Mouse (Mus musculus) left cerebral cortex, adult 18-20 months (tissue): Measurements from ENCODE around the gene 9130019O22Rik. TPM values are rescaled to one million over a fixed set of nuclear protein-coding genes. Genes with fewer than 3 reads are reported as not detected.
"Not testable (repeated sequence)": the region's sequence is repeated elsewhere in the genome, so short reads cannot be mapped to it uniquely, and the experiment has no call there.

Source experiments
- DNase-seq, 2 experiments: peaks; one replicate each; pipeline ENCODE4 v3.0.0; 2021 to 2022; ENCODE audit warnings: low spot score in 2 of 2, mixed read lengths in 1 of 2
- total RNA-seq, 2 experiments: library from RNA; stranded (reverse); gene quantifications; 2 replicates each; pipeline ENCODE4 v1.2.3; 2021

9130019O22Rik gene
- total RNA-seq, 2 experiments from 2014 or later, result 3.9 to 4.8 TPM

- no peak for DNase-seq
These were observed 44.6 kb downstream of the 9130019O22Rik start for GRCm38 (mm10) chr7:127342332-127342731.

DNA sequence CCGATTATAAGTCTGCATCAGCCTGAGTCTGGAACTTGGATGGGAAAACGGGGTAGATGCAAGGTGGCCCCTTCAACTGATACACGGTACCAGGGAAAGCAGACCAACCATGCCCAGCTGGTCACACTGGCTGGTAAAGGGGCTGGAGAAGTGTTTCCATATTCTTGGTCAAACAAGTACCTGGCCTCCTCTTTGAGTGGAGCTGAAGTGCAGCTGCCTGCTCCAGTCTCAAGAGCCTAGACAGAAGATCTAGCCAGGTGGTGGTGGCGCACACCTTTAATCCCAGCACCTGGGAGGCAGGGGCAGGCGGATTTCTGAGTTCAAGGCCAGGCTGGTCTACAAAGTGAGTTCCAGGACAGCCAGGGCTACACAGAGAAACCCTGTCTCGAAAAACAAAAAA, 45.1 kb downstream of the 9130019O22Rik start:
- DNase-seq, result not testable (repeated sequence)

DNA sequence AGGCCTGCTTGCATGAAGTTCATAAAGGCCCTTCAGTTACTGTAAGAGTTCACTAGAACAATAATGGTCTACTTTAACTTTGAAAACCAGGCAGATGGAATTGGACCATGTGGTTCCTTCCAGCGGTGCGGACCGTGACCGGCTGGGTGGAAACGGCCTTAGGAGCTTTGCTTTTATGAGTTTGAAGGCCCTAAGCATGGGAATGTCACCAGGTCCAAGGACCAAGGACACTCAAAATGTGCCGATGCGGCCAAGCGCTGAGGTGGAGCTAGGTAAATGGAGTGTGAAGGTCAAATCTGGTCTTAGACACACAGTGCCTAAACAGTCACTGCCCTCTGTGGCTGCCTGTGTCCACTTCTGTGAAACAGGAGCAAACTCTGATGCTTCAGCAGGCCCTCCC, 45.6 kb downstream of the 9130019O22Rik start:
- DNase-seq, result no peak

DNA sequence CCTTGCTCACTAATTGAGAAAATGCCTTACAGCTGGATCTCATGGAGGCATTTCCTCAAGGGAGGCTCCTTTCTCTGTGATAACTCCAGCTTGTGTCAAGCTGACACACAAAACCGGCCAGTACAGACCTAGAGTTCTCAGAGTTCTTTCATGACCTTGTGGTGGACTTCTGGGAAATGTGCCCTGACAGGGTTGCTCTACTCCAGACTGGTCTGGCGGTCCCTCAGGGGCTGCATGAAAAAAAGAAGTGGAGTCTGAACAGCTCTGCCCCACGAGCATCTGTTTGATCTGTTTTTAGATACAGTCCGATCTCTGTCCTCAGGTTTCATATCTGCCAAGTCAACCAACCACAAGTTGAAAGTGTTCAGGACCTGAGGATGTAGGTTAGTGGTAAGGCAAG, 49.3 kb downstream of the 9130019O22Rik start:
- no peak for DNase-seq

- DNase-seq, result no peak
These were observed 51.4 kb downstream of the 9130019O22Rik start for GRCm38 (mm10) chr7:127335604-127336003.

DNA sequence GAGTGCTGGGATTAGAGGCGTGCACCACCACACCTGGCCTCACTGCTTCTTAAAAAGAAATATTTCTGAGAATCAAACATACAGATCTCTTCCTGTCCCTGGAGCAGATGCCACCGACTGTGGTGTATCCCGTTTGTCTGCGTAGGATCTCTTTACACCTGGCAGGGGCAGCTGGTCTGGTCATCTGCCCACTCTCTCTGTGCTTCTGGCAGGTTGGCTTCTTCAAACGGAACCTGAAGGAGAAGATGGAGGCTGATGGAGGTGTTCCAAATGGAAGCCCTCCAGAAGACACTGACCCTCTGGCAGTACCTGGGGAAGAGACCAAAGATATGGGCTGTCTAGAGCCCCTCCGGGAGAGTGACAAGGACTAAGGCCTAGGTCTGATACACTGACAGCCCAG, 53.7 kb downstream of the 9130019O22Rik start:
- DNase-seq, result no peak

Other genes with a start within 250 kb of the 9130019O22Rik start
- under 1 TPM; 0.09 to 0.16 TPM for gene Spn, start 249.3 kb downstream of the 9130019O22Rik start, total RNA-seq
- gene Cd2bp2, start 191.1 kb downstream of the 9130019O22Rik start, total RNA-seq, result 10 to 100 TPM; 88.0 to 90.2 TPM
- 10 to 100 TPM; 90.8 to 94.1 TPM for gene Tbc1d10b, start 178.7 kb downstream of the 9130019O22Rik start, total RNA-seq
- gene Mylpf, start 178.3 kb downstream of the 9130019O22Rik start, total RNA-seq, result 1 to 10 TPM; 2.1 to 3.0 TPM
- 10 to 100 TPM; 21.3 to 22.1 TPM for gene Zfp553, start 154.1 kb downstream of the 9130019O22Rik start, total RNA-seq
- 1 to 10 TPM; 4.4 to 4.5 TPM for gene Sept1, start 154.0 kb downstream of the 9130019O22Rik start, total RNA-seq
- 10 to 100 TPM; 55.2 to 57.9 TPM for gene Zfp771, start 142.9 kb downstream of the 9130019O22Rik start, total RNA-seq
- 10 to 100 TPM; 20.8 to 23.2 TPM for gene Dctpp1, start 126.5 kb downstream of the 9130019O22Rik start, total RNA-seq
- 10 to 100 TPM; 33.4 to 35.8 TPM for gene Sephs2, start 113.1 kb downstream of the 9130019O22Rik start, total RNA-seq
- gene Itgal, start 90.9 kb downstream of the 9130019O22Rik start, total RNA-seq, result under 1 TPM; 0.42 to 0.86 TPM
- gene Zfp768, start 41.6 kb downstream of the 9130019O22Rik start, total RNA-seq, result 10 to 100 TPM; 13.7 to 14.5 TPM
- gene Zfp747, start 11.1 kb downstream of the 9130019O22Rik start, total RNA-seq, result 1 to 10 TPM; 6.6 to 7.4 TPM
- gene E430018J23Rik, start 6.5 kb upstream of the 9130019O22Rik start, total RNA-seq, result 1 to 10 TPM; 7.4 to 7.6 TPM
- gene Zfp764, start 19.7 kb upstream of the 9130019O22Rik start, total RNA-seq, result 1 to 10 TPM; 4.3 to 4.8 TPM
- 10 to 100 TPM; 12.7 to 15.7 TPM for gene Zfp688, start 34.9 kb upstream of the 9130019O22Rik start, total RNA-seq
- 1 to 10 TPM; 5.4 to 6.2 TPM for gene Zfp689, start 62.0 kb upstream of the 9130019O22Rik start, total RNA-seq
- gene Prr14, start 72.4 kb upstream of the 9130019O22Rik start, total RNA-seq, result 10 to 100 TPM; 24.6 to 33.0 TPM
- gene Fbrs, start 92.0 kb upstream of the 9130019O22Rik start, total RNA-seq, result 10 to 100 TPM; 54.5 to 57.8 TPM
- gene Srcap, start 124.8 kb upstream of the 9130019O22Rik start, total RNA-seq, result 10 to 100 TPM; 94.9 to 99.7 TPM
- gene Gm42715, start 132.4 kb upstream of the 9130019O22Rik start, total RNA-seq, result 10 to 100 TPM in 1 of 2 experiments, 1 to 10 TPM in 1; 8.9 to 10.7 TPM
- 1 to 10 TPM in 1 of 2 experiments, not detected in 1; 1.0 TPM for gene Tmem265, start 174.2 kb upstream of the 9130019O22Rik start, total RNA-seq
- 10 to 100 TPM; 70.6 to 81.2 TPM for gene Phkg2, start 186.2 kb upstream of the 9130019O22Rik start, total RNA-seq
- 1 to 10 TPM; 7.5 to 8.9 TPM for gene Ccdc189, start 201.4 kb upstream of the 9130019O22Rik start, total RNA-seq
- gene Rnf40, start 201.6 kb upstream of the 9130019O22Rik start, total RNA-seq, result 10 to 100 TPM; 63.6 to 73.4 TPM
- 10 to 100 TPM; 23.1 to 24.0 TPM for gene Zfp629, start 228.6 kb upstream of the 9130019O22Rik start, total RNA-seq